Mouse (Mus musculus): ENCODE measurements at regions not wholly inside any gene's neighbourhood (a gene's known extent, or its start where the extent isn't known, plus 50 kb on each side); places are given as distances from the start of the nearest gene placed in this dataset.

DNA sequence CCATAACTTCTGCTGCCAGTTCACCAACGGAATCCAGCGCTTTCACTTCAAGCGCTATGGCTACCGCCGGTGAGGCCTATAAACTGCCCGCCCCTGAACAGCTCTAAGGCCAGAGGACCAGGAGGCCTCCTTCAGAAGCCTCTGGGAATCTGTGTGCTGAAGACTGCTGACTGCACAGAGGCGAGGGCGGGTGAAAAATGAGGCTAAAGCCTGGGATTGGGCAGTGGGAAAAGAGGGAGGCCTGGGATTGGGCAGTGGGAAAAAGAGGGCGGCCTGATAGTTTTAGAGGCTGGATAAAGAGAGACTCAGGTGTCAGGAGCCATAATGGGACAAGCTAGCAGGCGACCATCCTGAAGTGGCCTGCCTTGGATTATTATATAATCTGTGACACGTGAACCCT, 80.8 kb downstream of the Plekhb2 start:
- no peak for DNase-seq (ENCODE audit: low read depth, low spot score)

DNA sequence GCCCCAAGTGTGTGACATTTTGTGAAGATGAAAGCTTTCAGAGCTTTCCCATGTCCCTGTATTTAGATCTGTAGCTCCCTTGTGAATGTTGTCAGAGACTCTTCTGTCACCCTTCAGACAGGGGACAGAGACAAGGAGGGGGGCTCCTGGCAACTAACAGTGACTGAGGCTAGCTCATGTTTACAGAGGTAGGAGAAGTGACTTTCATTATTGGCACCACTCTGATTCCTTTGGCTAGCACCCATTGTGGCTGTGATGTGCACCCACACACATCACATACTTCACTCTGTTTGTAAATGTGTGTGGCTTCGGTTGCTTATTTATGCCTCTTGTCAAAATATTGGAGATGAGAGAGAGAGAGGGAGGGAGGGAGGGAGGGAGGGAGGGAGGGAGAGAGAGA, 93.4 kb downstream of the Plekhb2 start:
- no peak for DNase-seq (ENCODE audit: low read depth, low spot score)

GRCm38 (mm10) chr1:34961633-34962507, 112.1 kb downstream of the Plekhb2 start:
- DNase-seq (ENCODE audit: low read depth, low spot score) = no peak

DNA sequence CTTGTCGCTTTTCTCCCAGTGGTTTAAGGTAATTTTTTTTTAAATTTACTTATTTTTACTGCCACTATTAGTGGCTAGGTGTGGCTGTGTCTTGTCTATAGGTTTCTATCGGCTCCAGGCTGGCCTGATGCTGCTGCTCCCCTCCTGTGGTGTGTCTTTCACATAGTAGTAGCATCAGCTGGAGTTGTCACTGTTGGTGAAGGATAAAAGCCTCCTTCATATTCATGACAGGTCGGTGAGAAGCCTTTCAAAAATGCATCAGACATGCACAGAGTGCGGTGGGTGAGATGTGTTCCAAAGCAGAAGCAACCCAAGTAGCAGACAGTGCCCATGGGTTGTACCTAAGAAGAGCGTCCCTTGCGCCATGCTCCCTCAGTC, 112.7 kb downstream of the Plekhb2 start:
- no peak for DNase-seq (ENCODE audit: low read depth, low spot score)

DNA sequence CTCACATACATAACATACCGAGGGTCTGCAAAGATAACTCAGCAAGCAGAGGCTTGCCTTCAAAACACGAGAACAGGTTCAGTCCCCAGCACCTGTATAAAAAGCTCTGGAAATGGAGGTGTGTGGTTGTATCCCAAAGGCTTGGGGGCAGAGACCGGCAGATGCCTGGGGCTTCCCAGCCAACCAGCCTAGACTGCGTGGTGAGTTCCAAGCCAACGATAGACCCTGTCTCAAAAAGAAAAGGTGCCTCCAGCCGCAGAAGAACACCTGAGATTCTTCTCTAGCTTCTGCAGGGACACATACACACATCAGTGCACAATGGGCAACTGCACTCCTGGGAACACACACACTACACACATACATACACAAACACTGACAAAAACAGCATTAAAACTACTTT, 125.0 kb downstream of the Plekhb2 start:
- DNase-seq (ENCODE audit: low read depth, low spot score) = no peak

DNA sequence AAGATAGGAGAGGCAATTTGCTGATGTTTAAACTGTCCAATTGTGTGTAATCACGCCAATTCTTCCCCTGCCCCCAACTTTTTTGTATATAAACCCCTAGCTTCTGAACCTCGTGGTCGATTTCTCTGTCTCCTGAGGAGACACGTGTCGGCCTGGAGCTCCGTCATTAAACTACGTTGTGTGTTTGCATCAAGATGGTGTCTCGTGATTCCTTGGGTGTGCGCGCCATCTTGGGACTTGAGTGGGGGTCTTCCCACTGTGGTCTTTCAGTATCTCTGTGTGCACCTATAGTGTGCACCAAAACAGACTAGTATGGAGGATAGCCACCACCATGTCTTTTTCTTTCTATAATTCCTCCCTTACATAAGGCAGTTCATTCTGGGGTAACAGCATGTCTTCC, 128.4 kb downstream of the Plekhb2 start:
- no peak for DNase-seq (ENCODE audit: low read depth, low spot score)

- no peak for DNase-seq (ENCODE audit: low read depth, low spot score)
These were observed 129.6 kb downstream of the Plekhb2 start for GRCm38 (mm10) chr1:34979350-34979749.

- no peak for DNase-seq (ENCODE audit: low read depth, low spot score)
These were observed 132.2 kb downstream of the Plekhb2 start for GRCm38 (mm10) chr1:34981934-34982333.

DNA sequence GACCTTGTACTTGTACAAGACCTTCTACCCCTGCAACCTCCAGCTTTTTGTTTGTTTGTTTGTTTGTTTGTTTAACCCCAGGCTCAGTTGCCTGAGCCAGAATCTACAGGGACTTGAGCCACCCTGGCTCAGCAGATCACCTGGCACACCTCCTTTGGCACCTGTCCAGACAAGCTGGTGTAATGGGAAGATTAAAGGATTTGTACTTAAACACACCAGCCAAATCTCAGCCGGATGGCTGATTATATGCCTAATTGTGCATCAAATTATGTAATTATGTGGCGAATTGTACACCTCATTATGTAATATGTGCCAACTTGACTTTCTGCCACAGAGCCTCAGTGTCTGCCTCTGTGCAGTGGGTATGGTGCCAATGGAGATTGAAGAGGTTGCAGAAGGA, 133.2 kb downstream of the Plekhb2 start:
- DNase-seq (ENCODE audit: low read depth, low spot score) = no peak

GRCm38 (mm10) chr1:34986861-34987260, 137.1 kb downstream of the Plekhb2 start:
- DNase-seq (ENCODE audit: low read depth, low spot score) = no peak

GRCm38 (mm10) chr1:34987650-34988221, 138.0 kb downstream of the Plekhb2 start:
- no peak for DNase-seq (ENCODE audit: low read depth, low spot score)

DNA sequence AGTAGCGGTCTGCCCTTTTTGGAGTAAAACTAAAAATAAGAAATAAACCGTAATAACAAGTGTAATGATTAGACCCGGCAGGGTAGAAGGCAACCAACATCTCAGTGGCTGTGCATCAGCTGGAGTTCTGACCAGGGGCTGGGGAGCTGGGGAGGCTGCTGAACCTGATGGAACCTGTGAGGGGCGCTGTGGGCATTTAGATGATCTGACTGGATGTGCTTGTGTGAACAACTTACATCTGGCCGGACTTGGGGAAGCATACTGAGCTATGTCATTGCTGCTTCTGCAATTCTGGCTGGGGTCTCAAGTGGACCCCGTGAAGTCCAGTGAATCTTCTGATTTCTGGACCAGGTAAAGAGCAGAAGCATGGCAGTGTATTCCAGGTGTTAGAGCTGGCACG, 138.4 kb downstream of the Plekhb2 start:
- no peak for DNase-seq (ENCODE audit: low read depth, low spot score)

- no peak for DNase-seq (ENCODE audit: low read depth, low spot score)
These were observed 151.0 kb downstream of the Plekhb2 start for GRCm38 (mm10) chr1:35000801-35001200.

DNA sequence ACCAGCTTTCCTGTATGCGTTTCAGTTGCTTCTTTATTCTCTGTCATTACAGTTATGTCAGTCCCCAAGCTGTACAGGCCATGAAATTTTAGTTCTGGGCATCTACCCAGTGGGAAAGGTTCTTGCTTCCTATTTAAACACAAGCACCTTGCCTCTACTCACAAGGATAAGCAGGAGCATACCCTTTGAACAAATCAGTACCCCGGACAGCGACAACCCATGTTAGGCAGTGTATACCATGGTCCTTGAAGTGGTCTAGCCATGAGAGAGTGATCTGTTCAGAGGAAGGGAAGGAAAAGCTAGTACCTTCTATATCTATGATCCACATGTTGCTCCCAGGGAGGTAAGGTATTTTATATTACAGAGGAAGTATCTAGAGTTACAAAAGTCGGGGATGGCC, 167.7 kb downstream of the Plekhb2 start:
- no peak for DNase-seq (ENCODE audit: low read depth, low spot score)

DNA sequence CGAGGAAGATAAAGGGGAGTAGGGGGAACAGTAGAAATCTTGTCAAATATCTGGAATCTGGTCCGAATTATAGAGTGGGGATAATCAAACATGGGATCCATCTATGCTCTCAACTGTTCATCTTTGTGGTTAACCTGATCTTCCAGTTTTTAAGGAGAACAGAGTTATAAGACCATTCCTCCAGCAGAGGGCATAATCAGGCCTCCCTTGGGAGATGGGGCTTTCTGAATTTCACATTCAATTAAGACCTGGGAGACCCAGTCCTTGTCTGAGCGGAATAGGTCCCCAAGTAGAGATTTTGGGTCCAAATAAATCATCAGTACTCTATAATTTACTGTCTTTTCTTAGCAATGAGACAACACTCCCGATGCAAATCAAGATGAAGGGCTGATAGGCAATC, 182.8 kb downstream of the Plekhb2 start:
- DNase-seq (ENCODE audit: low read depth, low spot score) = no peak

GRCm38 (mm10) chr1:35072811-35073210, 223.0 kb downstream of the Plekhb2 start:
- no peak for DNase-seq (ENCODE audit: low read depth, low spot score)

- DNase-seq (ENCODE audit: low read depth, low spot score) = no peak
These were observed 245.1 kb downstream of the Plekhb2 start for GRCm38 (mm10) chr1:35094873-35095272.

GRCm38 (mm10) chr1:35095785-35096184, 246.0 kb downstream of the Plekhb2 start:
- DNase-seq (ENCODE audit: low read depth, low spot score) = no peak

DNA sequence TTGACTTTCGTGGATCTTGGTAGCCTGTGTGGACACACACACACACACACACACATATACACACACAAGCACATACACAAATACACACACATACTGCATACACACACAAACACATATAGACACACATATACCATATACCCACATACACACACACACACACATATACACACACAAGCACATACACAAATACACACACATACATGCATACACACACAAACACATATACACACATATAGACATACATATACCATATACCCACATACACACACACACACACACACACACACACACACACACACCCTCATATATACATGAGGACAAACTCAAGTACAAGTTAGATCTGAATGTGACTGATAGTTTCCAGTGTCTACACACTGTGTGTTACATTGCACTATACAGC, 256.9 kb downstream of the Plekhb2 start:
- DNase-seq (ENCODE audit: low read depth, low spot score) = no peak

- DNase-seq (ENCODE audit: low read depth, low spot score) = no peak
These were observed 260.0 kb downstream of the Plekhb2 start for GRCm38 (mm10) chr1:35109801-35110200.

DNA sequence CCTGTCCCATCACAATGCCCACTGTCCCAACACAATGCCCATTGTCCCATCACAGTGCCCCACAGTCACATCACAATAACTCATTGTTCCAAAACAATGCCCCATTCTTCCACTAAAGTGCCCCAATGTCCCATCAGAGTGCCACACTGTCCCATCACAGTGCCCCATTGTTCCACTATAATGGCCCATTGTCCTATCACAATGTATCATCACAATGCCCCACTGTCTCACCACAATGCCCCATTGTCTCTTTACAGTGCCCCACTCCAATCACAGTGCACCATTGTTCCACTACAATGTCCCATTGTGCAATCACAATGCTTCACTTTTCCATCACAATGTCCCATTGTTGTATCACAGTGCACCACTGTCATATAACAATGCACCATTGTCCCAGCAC, 265.7 kb downstream of the Plekhb2 start:
- no peak for DNase-seq (ENCODE audit: low read depth, low spot score)

DNA sequence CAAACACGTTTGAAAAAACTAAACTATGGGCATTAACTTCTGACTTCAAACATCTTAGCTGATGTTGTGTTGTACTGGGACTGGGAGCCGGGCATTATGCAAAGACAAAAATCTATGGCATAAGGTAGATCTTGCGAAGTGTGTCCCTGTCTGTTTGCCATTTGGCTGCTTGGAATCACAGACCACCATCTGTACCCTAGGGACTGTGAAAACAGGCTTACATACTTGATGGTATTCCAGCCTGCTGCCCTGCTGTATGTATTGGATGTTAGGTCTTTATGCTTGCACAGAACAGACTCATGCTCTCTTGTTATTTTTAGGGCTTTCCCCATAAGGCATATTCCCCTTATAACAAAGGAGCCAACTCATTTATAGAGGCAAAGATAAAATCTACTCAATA, 288.1 kb downstream of the Plekhb2 start:
- no peak for DNase-seq (ENCODE audit: low read depth, low spot score)

- DNase-seq (ENCODE audit: low read depth, low spot score) = no peak
These were observed 299.3 kb downstream of the Plekhb2 start for GRCm38 (mm10) chr1:35149036-35149435.

All from CD4-positive, CD25-positive, alpha-beta regulatory T cell, adult 2 months (primary cell).